Mouse (Mus musculus) stomach, postnatal 0 days (tissue): ENCODE measurements around the gene Foxl1. TPM values are rescaled to one million over a fixed set of nuclear protein-coding genes. Genes with fewer than 3 reads are reported as not detected.

ENCODE experiments used
- ATAC-seq: fragments of 200-750 bp; cut with Nextera tagmentation; 2 replicates; pipeline ENCODE4 v1.8.0; 2017; ENCODE audit not compliant: low FRiP score, low TSS enrichment
- DNase-seq: peaks from one replicate; pipeline ENCODE4 v3.0.0-alpha.2; 2016; ENCODE audit warnings: low spot score
- H3K27ac ChIP-seq: fragments of 300-500 bp; sonication (generic); replicated peaks from 2 replicates; pipeline ENCODE4 v1.5.1; 2014; ENCODE audit warnings: mild to moderate bottlenecking, control low read depth
- H3K27me3 ChIP-seq: fragments of 300-500 bp; sonication (generic); 2 replicates; pipeline ENCODE4 v1.6.1; 2014; ENCODE audit warnings: low read length; ENCODE audit not compliant: control insufficient read depth, insufficient read depth
- H3K36me3 ChIP-seq: fragments of 300-500 bp; sonication (generic); 2 replicates; pipeline ENCODE4 v1.6.1; 2014; ENCODE audit warnings: low read length, mixed read lengths; ENCODE audit not compliant: control insufficient read depth, insufficient read depth
- H3K4me1 ChIP-seq: fragments of 300-500 bp; sonication (generic); replicated peaks from 2 replicates; pipeline ENCODE4 v1.6.1; 2014; ENCODE audit warnings: antibody characterized with exemption; ENCODE audit not compliant: control insufficient read depth, insufficient read depth
- H3K4me2 ChIP-seq: fragments of 300-500 bp; sonication (generic); replicated peaks from 2 replicates; pipeline ENCODE4 v1.6.1; 2014; ENCODE audit warnings: low read depth, mild to moderate bottlenecking, control low read depth, moderate library complexity
- H3K4me3 ChIP-seq: fragments of 300-500 bp; sonication (generic); 2 replicates; pipeline ENCODE4 v1.5.1; 2014; ENCODE audit warnings: low read depth, low read length, control low read depth
- H3K9ac ChIP-seq: fragments of 300-500 bp; sonication (generic); 2 replicates; pipeline ENCODE4 v1.6.1; 2014; ENCODE audit warnings: mild to moderate bottlenecking, low read length, control low read depth, mixed read lengths
- H3K9me3 ChIP-seq: fragments of 300-500 bp; sonication (generic); 2 replicates; pipeline ENCODE4 v1.6.1; 2016; ENCODE audit warnings: low read length; ENCODE audit not compliant: control insufficient read depth
- CTCF ChIP-seq: IDR thresholded peaks from 2 replicates; pipeline ENCODE4 v1.5.1; 2016; ENCODE audit warnings: antibody characterized with exemption, low read depth, mild to moderate bottlenecking, moderate library complexity
- EP300 ChIP-seq: optimal IDR thresholded peaks from 2 replicates; pipeline ENCODE3; 2016; ENCODE audit warnings: antibody characterized with exemption
- WGBS: fragments of 180-500 bp; shearing (Covaris S2); extraction: QIAGEN DNeasy Blood & Tissue Kit; methylation state at CpG from one replicate; pipeline ENCODE4 v1.1.7; 2014; 5-methylcytosine and 5-hydroxymethylcytosine counted together
- microRNA-seq: library from miRNA; unstranded; fragments of <30 nt; microRNA quantifications from one replicate; pipeline ENCODE4, GENCODE M21; 2016
- polyA plus RNA-seq: library from polyadenylated mRNA; unstranded; fragments of >200 nt; fragmentation: Nextera tagmentation; extraction: Ambion mirVana; gene quantifications from 2 replicates; pipeline ENCODE4 v1.2.1, GENCODE M21; 2015

The Foxl1 gene
- polyA plus RNA-seq, 1 experiment from 2014 or later, result 2.8 TPM

GRCm38 (mm10) chr8:121176291-121176690 is 48.6 kb downstream of the Foxl1 start:
- Histone ChIP-seq H3K9me3 (no peaks in the 10 kb centered on the region), H3K4me3 (no peak overlapping the region), H3K9ac (no peak overlapping the region), H3K27me3 (no peaks in the 10 kb centered on the region), H3K27ac (no peak overlapping the region), H3K4me2 (no peak overlapping the region), H3K4me1 (no peaks in the 10 kb centered on the region), H3K36me3 (no peaks in the 10 kb centered on the region)
- 31% methylated on average over 3 of the region's 3 CpGs for WGBS
- DNase-seq (no peak), ATAC-seq (no peak)
- TF ChIP-seq EP300 (no peak), CTCF (no peak)

Small RNAs within 50 kb of the gene (microRNA-seq; reads per million reads assigned to microRNA genes)
- not detected for gene Gm27530

Other genes with a start within 250 kb of the Foxl1 start
- gene Foxf1, start 43.6 kb upstream of the Foxl1 start, polyA plus RNA-seq, result 59.3 and 64.0 TPM in 2 replicates
- 33.0 and 38.1 TPM in 2 replicates for gene Mthfsd, start 19.5 kb upstream of the Foxl1 start, polyA plus RNA-seq
- 0.40 and 0.41 TPM in 2 replicates for gene Foxc2, start 11.8 kb upstream of the Foxl1 start, polyA plus RNA-seq